Mouse (Mus musculus): ENCODE results near the gene Idi1. TPM values are rescaled to one million over a fixed set of nuclear protein-coding genes. Genes with fewer than 3 reads are reported as not detected.

Idi1 gene
- polyA plus RNA-seq, 1 experiment from 2014 or later: 39.0 TPM

Small RNA genes within 50 kb of the gene (microRNA-seq; reads per million reads assigned to microRNA genes)
- gene Gm22750: not detected

Other genes starting within 250 kb of the Idi1 start
- gene Wdr37, start 13.6 kb upstream of the Idi1 start, polyA plus RNA-seq (2014; fragmentation: Nextera tagmentation; extraction: Ambion mirVana): 23.8 TPM in 2 replicates
- gene Gm9745, start 62.7 kb downstream of the Idi1 start, polyA plus RNA-seq (2014; fragmentation: Nextera tagmentation; extraction: Ambion mirVana): not detected in 2 replicates
- gene Idi2, start 67.4 kb downstream of the Idi1 start, polyA plus RNA-seq (2014; fragmentation: Nextera tagmentation; extraction: Ambion mirVana): not detected in 2 replicates
- gene Gtpbp4, start 110.6 kb downstream of the Idi1 start, polyA plus RNA-seq (2014; fragmentation: Nextera tagmentation; extraction: Ambion mirVana): 49.9 and 51.9 TPM in 2 replicates
- 36.1 and 36.5 TPM in 2 replicates for gene Larp4b, start 208.4 kb downstream of the Idi1 start, polyA plus RNA-seq (2014; fragmentation: Nextera tagmentation; extraction: Ambion mirVana)